In genomic region chr4:98104161-98104560, GRCm38 (mm10) we compare ENCODE assay signal across 7 mouse cellular contexts.
DNase-seq lines count a peak whose midpoint lies in the region; ATAC-seq lines count a peak whose summit lies in the region.

No protein-coding gene starts in this region.

- intact Hi-C loops in left cerebral cortex, postnatal 10 days (cut with DNase I) = loop anchor here (5.0 kb wide), 1 partner anchor 352 kb away; no protein-coding TSS in a partner anchor

- peak; percentile 32 for DNase-seq in urinary bladder, adult 2 months (ENCODE audit: low spot score)
- no peak for DNase-seq in urinary bladder, postnatal 4 days (ENCODE audit: low spot score in 2 of 2)
- peak; percentile 74 to 82 for DNase-seq in gastrocnemius, adult 8-10 months (ENCODE audit: low spot score in 2 of 2)
- peak; percentile 25 for DNase-seq in limb, embryonic 11.5 days (ENCODE audit: low spot score)
- no peak for DNase-seq in neural tube, embryonic 10.5 days (ENCODE audit: extremely low spot score, low spot score)
- DNase-seq in left cerebral cortex, postnatal 10 days (ENCODE audit: extremely low spot score in 1 of 2, low spot score in 2 of 2) = no peak

- 73% methylated on average over 8 of the region's 8 CpGs for WGBS in limb, embryonic 11.5 days

- H3K9ac ChIP-seq in limb, embryonic 11.5 days (ENCODE audit: low read length) = no peak overlapping the region

- no peaks in the 10 kb centered on the region for H3K9me3 ChIP-seq in limb, embryonic 11.5 days (ENCODE audit: control insufficient read depth, low read length)

- H3K4me3 ChIP-seq in limb, embryonic 11.5 days (ENCODE audit: low read depth, low read length) = no peak overlapping the region

- H3K27me3 ChIP-seq in limb, embryonic 11.5 days (ENCODE audit: control insufficient read depth, insufficient read depth, low read length) = no peaks in the 10 kb centered on the region

- no peak for ATAC-seq in limb, embryonic 11.5 days (ENCODE audit: insufficient number of reproducible peaks, low FRiP score, low TSS enrichment, low read depth)
- ATAC-seq in erythroid progenitor cell, adult 5-6 weeks (replicated peaks; ENCODE audit: low FRiP score, poor library complexity, severe bottlenecking) = no peak

- peaks cover 79% of the 10 kb centered on the region for H3K4me1 ChIP-seq in limb, embryonic 11.5 days (ENCODE audit: control insufficient read depth, insufficient read depth, low read length)

- H3K36me3 ChIP-seq in limb, embryonic 11.5 days (ENCODE audit: control insufficient read depth, insufficient read depth, low read length) = no peaks in the 10 kb centered on the region

- H3K27ac ChIP-seq in limb, embryonic 11.5 days (replicated peaks; ENCODE audit: low read depth, low read length) = peak overlapping the region; percentile 59; the same call in 1 of the 2 replicates

- no peak overlapping the region for H3K4me2 ChIP-seq in limb, embryonic 11.5 days (ENCODE audit: low read depth, severe bottlenecking)

Comparison
In these comparisons a context has a peak if more than half of its experiments do, and no peak if none do; other contexts are left out.
1. DNase-seq: peak in urinary bladder, adult 2 months (single experiment), gastrocnemius, adult 8-10 months (2 of 2) and limb, embryonic 11.5 days (single experiment); none in urinary bladder, postnatal 4 days (0 of 2), neural tube, embryonic 10.5 days (single experiment) and left cerebral cortex, postnatal 10 days (0 of 2).